Mouse (Mus musculus) cerebellum, adult 2 months (tissue): Measurements from ENCODE around the gene Snrpn.

Experiments
- CTCF ChIP-seq: fragments of 200-500 bp; IDR thresholded peaks from 2 replicates; pipeline ENCODE4 v1.5.1; 2011; ENCODE audit warnings: low read depth, mild to moderate bottlenecking, control low read depth, low read length, moderate library complexity, borderline replicate concordance; ENCODE audit not compliant: insufficient read depth
- POLR2A ChIP-seq: fragments of 200-500 bp; IDR thresholded peaks from 2 replicates; pipeline ENCODE4 v1.6.1; 2011; ENCODE audit warnings: low read length, control low read depth, borderline replicate concordance; ENCODE audit not compliant: insufficient read depth

DNA sequence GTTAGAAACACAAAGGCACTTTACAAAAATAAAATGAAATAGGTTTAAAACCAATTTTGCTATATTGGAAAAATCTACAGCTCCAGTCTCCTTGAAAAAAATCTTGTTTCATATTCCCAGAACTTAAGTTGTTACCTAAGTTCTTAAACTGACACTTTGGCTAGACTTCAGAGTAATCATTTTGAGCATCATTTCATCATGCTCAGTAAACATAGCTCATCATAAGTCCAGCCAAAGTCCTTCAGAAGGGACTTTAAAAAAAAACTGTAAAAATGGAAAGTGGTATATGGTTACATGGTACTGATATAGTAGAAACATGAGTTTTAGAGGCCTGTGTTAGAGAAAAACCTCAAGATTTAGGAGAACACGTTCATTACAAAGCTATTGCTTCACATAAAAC is 161.4 kb downstream of the Snrpn start:
- TF ChIP-seq CTCF (no peak), POLR2A (no peak)
